Mouse (Mus musculus): ENCODE measurements around the gene Casd1. TPM values are rescaled to one million over a fixed set of nuclear protein-coding genes. Genes with fewer than 3 reads are reported as not detected.

The Casd1 gene
- polyA plus RNA-seq, 1 experiment: 18.2 TPM

- 97% methylated on average over 3 of the region's 3 CpGs for WGBS
Measured at GRCm38 (mm10) chr6:4588722-4589121, 11.9 kb upstream of the Casd1 start.

GRCm38 (mm10) chr6:4590089-4590488 lies 10.6 kb upstream of the Casd1 start:
- Histone ChIP-seq H3K36me3 (ENCODE audit: control insufficient read depth, insufficient read depth, low read length) (no peaks in the 10 kb centered on the region), H3K27ac (ENCODE audit: control insufficient read depth, insufficient read depth, low read length) (no peak overlapping the region), H3K27me3 (ENCODE audit: control insufficient read depth, insufficient read depth, low read length) (no peaks in the 10 kb centered on the region), H3K4me1 (replicated peaks; ENCODE audit: control insufficient read depth, insufficient read depth, low read length) (no peaks in the 10 kb centered on the region), H3K4me3 (ENCODE audit: control insufficient read depth, insufficient read depth, low read length) (no peak overlapping the region)
- no peak for DNase-seq
- no peak for TF ChIP-seq CTCF (IDR thresholded peaks at IDR 0.05; ENCODE audit: borderline replicate concordance, control insufficient read depth, extremely low read depth, insufficient read depth, low read length, poor library complexity)
- TF ChIP-seq POLR2A (IDR thresholded peaks at IDR 0.05; ENCODE audit: control insufficient read depth, extremely low read depth, insufficient read depth, low read length, poor library complexity): no peak
- WGBS: 44% methylated on average over 8 of the region's 8 CpGs

More at GRCm38 (mm10) chr6:4588722-4589121, 11.9 kb upstream of the Casd1 start:
- no peaks in the 10 kb centered on the region for H3K4me1 ChIP-seq (replicated peaks; ENCODE audit: control insufficient read depth, insufficient read depth, low read length)
- H3K27me3 ChIP-seq (ENCODE audit: control insufficient read depth, insufficient read depth, low read length): no peaks in the 10 kb centered on the region
- H3K36me3 ChIP-seq (ENCODE audit: control insufficient read depth, insufficient read depth, low read length): no peaks in the 10 kb centered on the region
- TF ChIP-seq CTCF (IDR thresholded peaks at IDR 0.05; ENCODE audit: borderline replicate concordance, control insufficient read depth, extremely low read depth, insufficient read depth, low read length, poor library complexity) (no peak), POLR2A (IDR thresholded peaks at IDR 0.05; ENCODE audit: control insufficient read depth, extremely low read depth, insufficient read depth, low read length, poor library complexity) (no peak)
- H3K27ac ChIP-seq (ENCODE audit: control insufficient read depth, insufficient read depth, low read length): no peak overlapping the region
- no peak overlapping the region for H3K4me3 ChIP-seq (ENCODE audit: control insufficient read depth, insufficient read depth, low read length)
- DNase-seq: no peak

GRCm38 (mm10) chr6:4597711-4598110 lies 2.9 kb upstream of the Casd1 start:
- Histone ChIP-seq H3K36me3 (ENCODE audit: control insufficient read depth, insufficient read depth, low read length) (no peaks in the 10 kb centered on the region), H3K27ac (ENCODE audit: control insufficient read depth, insufficient read depth, low read length) (no peak overlapping the region), H3K4me3 (ENCODE audit: control insufficient read depth, insufficient read depth, low read length) (no peak overlapping the region), H3K27me3 (ENCODE audit: control insufficient read depth, insufficient read depth, low read length) (no peaks in the 10 kb centered on the region), H3K4me1 (replicated peaks; ENCODE audit: control insufficient read depth, insufficient read depth, low read length) (peaks cover 7% of the 10 kb centered on the region)
- no peak for TF ChIP-seq POLR2A (IDR thresholded peaks at IDR 0.05; ENCODE audit: control insufficient read depth, extremely low read depth, insufficient read depth, low read length, poor library complexity)
- no peak for TF ChIP-seq CTCF (IDR thresholded peaks at IDR 0.05; ENCODE audit: borderline replicate concordance, control insufficient read depth, extremely low read depth, insufficient read depth, low read length, poor library complexity)
- WGBS: 90% methylated on average over 4 of the region's 4 CpGs
- DNase-seq: no peak

- Histone ChIP-seq H3K27ac (ENCODE audit: control insufficient read depth, insufficient read depth, low read length) (peak overlapping the region; percentile 59; the same call in 1 of the 2 replicates), H3K4me1 (replicated peaks; ENCODE audit: control insufficient read depth, insufficient read depth, low read length) (peaks cover 7% of the 10 kb centered on the region), H3K36me3 (ENCODE audit: control insufficient read depth, insufficient read depth, low read length) (no peaks in the 10 kb centered on the region), H3K27me3 (ENCODE audit: control insufficient read depth, insufficient read depth, low read length) (no peaks in the 10 kb centered on the region), H3K4me3 (ENCODE audit: control insufficient read depth, insufficient read depth, low read length) (peak overlapping the region; percentile 90)
- no peak for DNase-seq
- WGBS: 31% methylated on average over 7 of the region's 7 CpGs
- TF ChIP-seq CTCF (IDR thresholded peaks at IDR 0.05; ENCODE audit: borderline replicate concordance, control insufficient read depth, extremely low read depth, insufficient read depth, low read length, poor library complexity): no peak
- TF ChIP-seq POLR2A (IDR thresholded peaks at IDR 0.05; ENCODE audit: control insufficient read depth, extremely low read depth, insufficient read depth, low read length, poor library complexity): no peak
Measured at GRCm38 (mm10) chr6:4600085-4600657, 468 bp upstream of the Casd1 start.

- no peaks in the 10 kb centered on the region for H3K36me3 ChIP-seq (ENCODE audit: control insufficient read depth, insufficient read depth, low read length)
- H3K4me1 ChIP-seq (replicated peaks; ENCODE audit: control insufficient read depth, insufficient read depth, low read length): peaks cover 7% of the 10 kb centered on the region
- 8% methylated on average over 57 of the region's 58 CpGs for WGBS
- H3K27ac ChIP-seq (ENCODE audit: control insufficient read depth, insufficient read depth, low read length): peak overlapping the region; percentile 59; the same call in 1 of the 2 replicates
- DNase-seq: peak; percentile 51
- H3K4me3 ChIP-seq (ENCODE audit: control insufficient read depth, insufficient read depth, low read length): peak overlapping the region; percentile 90
- TF ChIP-seq CTCF (IDR thresholded peaks at IDR 0.05; ENCODE audit: borderline replicate concordance, control insufficient read depth, extremely low read depth, insufficient read depth, low read length, poor library complexity): no peak
- no peak for TF ChIP-seq POLR2A (IDR thresholded peaks at IDR 0.05; ENCODE audit: control insufficient read depth, extremely low read depth, insufficient read depth, low read length, poor library complexity)
- H3K27me3 ChIP-seq (ENCODE audit: control insufficient read depth, insufficient read depth, low read length): no peaks in the 10 kb centered on the region
Measured at GRCm38 (mm10) chr6:4601297-4601931, 775 bp downstream of the Casd1 start.

GRCm38 (mm10) chr6:4602012-4602411 lies 1.4 kb downstream of the Casd1 start:
- H3K27me3 ChIP-seq (ENCODE audit: control insufficient read depth, insufficient read depth, low read length): no peaks in the 10 kb centered on the region
- WGBS: 94% methylated on average over 5 of the region's 5 CpGs
- no peak overlapping the region for H3K4me3 ChIP-seq (ENCODE audit: control insufficient read depth, insufficient read depth, low read length)
- no peak for TF ChIP-seq POLR2A (IDR thresholded peaks at IDR 0.05; ENCODE audit: control insufficient read depth, extremely low read depth, insufficient read depth, low read length, poor library complexity)
- TF ChIP-seq CTCF (IDR thresholded peaks at IDR 0.05; ENCODE audit: borderline replicate concordance, control insufficient read depth, extremely low read depth, insufficient read depth, low read length, poor library complexity): no peak
- H3K27ac ChIP-seq (ENCODE audit: control insufficient read depth, insufficient read depth, low read length): no peak overlapping the region
- H3K36me3 ChIP-seq (ENCODE audit: control insufficient read depth, insufficient read depth, low read length): no peaks in the 10 kb centered on the region
- DNase-seq: no peak
- peaks cover 7% of the 10 kb centered on the region for H3K4me1 ChIP-seq (replicated peaks; ENCODE audit: control insufficient read depth, insufficient read depth, low read length)
